Mouse (Mus musculus) kidney, postnatal 0 days (tissue): ENCODE results near the gene Nub1. TPM values are rescaled to one million over a fixed set of nuclear protein-coding genes. Genes with fewer than 3 reads are reported as not detected.
"Not testable (repeated sequence)": the region's sequence is repeated elsewhere in the genome, so short reads cannot be mapped to it uniquely, and the experiment has no call there.

Source experiments
- ATAC-seq: fragments of 200-750 bp; cut with Nextera tagmentation; replicated peaks from 2 replicates; pipeline ENCODE4 v1.8.0; 2017; ENCODE audit warnings: low read depth, moderate number of reproducible peaks, moderate TSS enrichment, moderate library complexity; ENCODE audit not compliant: low FRiP score
- DNase-seq: peaks from one replicate; pipeline ENCODE4 v3.0.0-alpha.2; 2016; ENCODE audit warnings: low spot score
- H3K27ac ChIP-seq: fragments of 300-500 bp; sonication (generic); 2 replicates; pipeline ENCODE4 v1.5.1; 2014; ENCODE audit warnings: mild to moderate bottlenecking
- H3K27me3 ChIP-seq: fragments of 300-500 bp; sonication (generic); 2 replicates; pipeline ENCODE4 v1.6.1; 2014; ENCODE audit warnings: low read length, mixed read lengths; ENCODE audit not compliant: insufficient read depth
- H3K36me3 ChIP-seq: fragments of 300-500 bp; sonication (generic); 2 replicates; pipeline ENCODE4 v1.6.1; 2014; ENCODE audit warnings: low read length, mixed read lengths; ENCODE audit not compliant: insufficient read depth
- H3K4me1 ChIP-seq: fragments of 300-500 bp; sonication (generic); replicated peaks from 2 replicates; pipeline ENCODE4 v1.6.1; 2014; ENCODE audit warnings: antibody characterized with exemption, low read length, mixed read lengths; ENCODE audit not compliant: insufficient read depth
- H3K4me2 ChIP-seq: fragments of 300-500 bp; sonication (generic); 2 replicates; pipeline ENCODE4 v1.6.1; 2014; ENCODE audit warnings: mild to moderate bottlenecking, low read length, moderate library complexity, mixed read lengths
- H3K4me3 ChIP-seq: fragments of 300-500 bp; sonication (generic); replicated peaks from 2 replicates; pipeline ENCODE4 v1.5.1; 2014; ENCODE audit warnings: low read depth, low read length
- H3K9ac ChIP-seq: fragments of 300-500 bp; sonication (generic); 2 replicates; pipeline ENCODE4 v1.6.1; 2014; ENCODE audit warnings: low read depth, low read length
- H3K9me3 ChIP-seq: fragments of 300-500 bp; sonication (generic); replicated peaks from 2 replicates; pipeline ENCODE4 v1.6.1; 2016; ENCODE audit warnings: low read length, inconsistent platforms, mixed read lengths
- CTCF ChIP-seq: IDR thresholded peaks from 2 replicates; pipeline ENCODE4 v1.5.1; 2016; ENCODE audit warnings: antibody characterized with exemption, low read depth, mild to moderate bottlenecking, moderate library complexity
- WGBS: fragments of 180-500 bp; shearing (Covaris S2); extraction: QIAGEN DNeasy Blood & Tissue Kit; methylation state at CpG from one replicate; pipeline ENCODE4 v1.1.7; 2014; 5-methylcytosine and 5-hydroxymethylcytosine counted together
- polyA plus RNA-seq: library from polyadenylated mRNA; unstranded; fragments of >200 nt; fragmentation: Nextera tagmentation; extraction: Ambion mirVana; gene quantifications from 2 replicates; pipeline ENCODE4 v1.2.1, GENCODE M21; 2015

The Nub1 gene
- polyA plus RNA-seq, 1 experiment from 2014 or later, result 35.3 TPM

DNA sequence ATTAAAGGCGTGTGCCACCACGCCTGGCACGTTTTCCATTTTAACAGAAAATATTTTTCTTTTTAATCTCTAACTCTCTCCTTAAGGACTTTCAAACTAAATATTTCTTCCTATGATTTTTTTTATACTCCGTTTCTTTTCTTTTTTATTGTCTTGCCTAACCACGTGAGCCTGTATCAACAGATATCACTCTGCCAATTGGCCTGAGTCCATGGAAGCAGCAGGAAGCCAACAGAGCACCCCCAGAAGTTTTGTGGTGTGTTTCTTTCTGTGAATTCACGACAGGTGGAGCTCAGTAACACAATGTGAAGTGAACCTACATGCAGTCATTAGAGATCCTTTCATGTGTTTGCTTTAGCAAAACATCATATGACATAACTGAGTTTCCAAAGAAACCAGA is 23.9 kb upstream of the Nub1 start:
- 76% methylated on average over 6 of the region's 6 CpGs for WGBS
- DNase-seq, result no peak
- Histone ChIP-seq H3K27me3 (no peaks in the 10 kb centered on the region), H3K9me3 (no peaks in the 10 kb centered on the region), H3K27ac (no peak overlapping the region), H3K4me3 (no peak overlapping the region), H3K4me2 (no peak overlapping the region), H3K36me3 (no peaks in the 10 kb centered on the region), H3K4me1 (no peaks in the 10 kb centered on the region), H3K9ac (no peak overlapping the region)
- TF ChIP-seq CTCF, result no peak
- ATAC-seq, result no peak

DNA sequence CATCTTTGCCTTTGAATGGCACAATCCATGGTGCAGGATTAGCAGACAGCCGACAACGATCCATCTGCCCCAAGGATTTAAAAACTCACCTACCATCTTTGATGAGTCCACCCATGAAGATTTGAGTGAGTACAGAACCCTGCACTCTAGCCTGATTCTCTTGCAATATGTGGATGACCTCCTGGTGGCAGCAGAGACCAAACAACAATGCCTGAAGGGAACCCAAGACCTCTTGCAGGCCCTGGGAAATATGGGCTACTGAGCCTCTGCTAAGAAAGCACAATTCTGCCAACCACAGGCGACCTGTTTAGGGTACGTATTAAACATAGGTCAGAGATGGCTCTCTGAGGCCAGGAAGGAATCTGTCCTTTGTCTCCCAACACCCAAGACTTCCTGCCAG is 11.1 kb upstream of the Nub1 start:
- DNase-seq, result peak; percentile 81
- no peak for ATAC-seq
- H3K36me3 ChIP-seq, result no peaks in the 10 kb centered on the region
- no peaks in the 10 kb centered on the region for H3K27me3 ChIP-seq
- H3K4me1 ChIP-seq, result no peaks in the 10 kb centered on the region
- peak; percentile 94 for TF ChIP-seq CTCF
- H3K4me2 ChIP-seq, result no peak overlapping the region
- H3K9ac ChIP-seq, result no peak overlapping the region
- no peak overlapping the region for H3K27ac ChIP-seq
- WGBS, result 24% methylated on average over 4 of the region's 4 CpGs
- no peaks in the 10 kb centered on the region; the same call in 1 of the 2 replicates for H3K9me3 ChIP-seq
- no peak overlapping the region for H3K4me3 ChIP-seq

DNA sequence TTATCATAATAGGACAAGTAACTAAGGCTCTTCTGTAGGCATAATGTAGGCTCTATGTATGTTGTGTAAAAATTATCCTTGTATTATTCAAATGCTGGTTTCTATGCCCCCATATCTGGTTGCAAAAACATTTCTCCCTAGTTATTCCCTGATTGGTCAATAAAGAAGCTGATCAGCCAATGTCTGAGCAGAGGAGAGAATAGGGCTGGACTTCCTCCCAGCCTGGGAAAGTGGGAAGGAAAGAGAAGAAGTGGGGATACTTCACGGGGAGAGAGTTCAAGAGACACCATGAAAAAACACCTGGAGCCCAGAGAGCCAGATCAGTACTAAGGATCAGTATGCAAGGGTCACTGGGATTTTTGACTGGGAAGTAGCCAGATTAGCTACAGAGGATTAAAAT is 3.9 kb upstream of the Nub1 start:
- Histone ChIP-seq H3K4me3 (no peak overlapping the region), H3K4me2 (no peak overlapping the region), H3K9ac (no peak overlapping the region), H3K27me3 (no peaks in the 10 kb centered on the region), H3K36me3 (no peaks in the 10 kb centered on the region), H3K27ac (no peak overlapping the region), H3K9me3 (no peaks in the 10 kb centered on the region; the same call in 1 of the 2 replicates), H3K4me1 (no peaks in the 10 kb centered on the region)
- DNase-seq (no peak), ATAC-seq (no peak)
- no peak for TF ChIP-seq CTCF
- 50% methylated on average over 1 of the region's 1 CpGs for WGBS

DNA sequence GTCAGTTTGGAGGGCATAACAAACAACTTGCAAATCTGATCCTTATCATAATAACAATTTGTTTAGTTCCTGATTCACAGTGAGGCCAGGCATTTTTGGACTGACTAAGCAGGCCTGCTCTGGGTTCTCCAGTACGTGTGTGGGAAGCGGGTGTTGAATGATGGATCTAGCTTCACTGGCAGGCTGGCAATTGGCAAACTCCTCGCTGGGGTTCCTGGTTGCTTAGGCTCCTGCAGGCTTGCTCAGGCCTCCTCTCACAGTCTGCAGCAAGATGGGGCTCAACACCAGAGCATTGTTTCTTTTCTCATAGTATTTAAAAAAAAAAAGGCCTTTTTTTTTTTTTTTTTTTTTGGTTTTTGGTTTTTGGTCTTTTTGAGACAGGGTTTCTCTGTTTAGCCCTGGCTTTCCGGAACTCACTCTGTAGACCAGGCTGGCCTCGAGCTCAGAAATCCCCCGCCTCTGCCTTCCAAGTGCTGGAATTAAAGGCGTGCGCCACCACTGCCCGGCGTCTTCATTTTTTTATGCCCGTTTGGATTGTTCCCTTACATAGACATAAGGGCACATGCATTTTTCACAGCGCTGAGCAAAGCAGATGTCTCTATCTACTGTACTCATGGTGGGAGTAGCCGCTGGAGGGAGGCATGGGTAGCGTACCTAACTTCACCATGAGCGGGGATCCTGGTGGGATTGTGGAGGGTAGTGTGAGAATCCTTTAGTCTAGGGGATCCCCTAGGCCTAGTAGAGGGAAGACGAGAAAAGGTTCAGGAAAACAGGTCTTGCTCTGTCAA is 560 bp upstream of the Nub1 start:
- 24% methylated on average over 16 of the region's 16 CpGs for WGBS
- peaks cover 6% of the 10 kb centered on the region for H3K36me3 ChIP-seq
- H3K9me3 ChIP-seq, result no peaks in the 10 kb centered on the region
- ATAC-seq (peak; percentile 23), DNase-seq (peak; percentile 62)
- no peaks in the 10 kb centered on the region for H3K27me3 ChIP-seq
- peak overlapping the region; percentile 98 for H3K27ac ChIP-seq
- TF ChIP-seq CTCF, result no peak; the same call in 1 of the 2 replicates
- no peaks in the 10 kb centered on the region for H3K4me1 ChIP-seq
- peak overlapping the region; percentile 29 for H3K4me3 ChIP-seq
- H3K4me2 ChIP-seq, result peak overlapping the region; percentile 65
- H3K9ac ChIP-seq, result peak overlapping the region; percentile 58

DNA sequence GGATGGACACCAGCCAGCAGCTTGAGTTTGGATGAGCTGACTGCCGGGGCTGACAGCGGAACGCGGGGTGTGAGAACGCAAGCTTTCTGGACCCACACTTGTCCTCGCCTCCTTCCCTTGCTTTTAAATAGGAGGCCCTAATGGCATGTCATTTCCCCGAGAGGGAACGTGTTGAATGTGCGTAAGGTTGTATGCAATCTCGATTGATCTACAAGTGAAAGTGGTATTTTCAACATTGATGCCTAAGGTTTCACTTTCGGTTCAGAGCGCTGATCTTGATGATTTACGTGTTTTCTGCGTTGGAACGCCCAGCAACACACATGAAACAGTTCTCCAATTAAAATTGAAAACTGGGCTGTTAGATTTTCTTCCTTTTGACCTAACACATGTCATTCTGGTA is 844 bp downstream of the Nub1 start:
- Histone ChIP-seq H3K36me3 (peaks cover 19% of the 10 kb centered on the region), H3K9me3 (no peaks in the 10 kb centered on the region), H3K4me1 (no peaks in the 10 kb centered on the region), H3K9ac (peak overlapping the region; percentile 93), H3K4me3 (peak overlapping the region; percentile 93), H3K27ac (peak overlapping the region; percentile 98), H3K4me2 (peak overlapping the region; percentile 57), H3K27me3 (no peaks in the 10 kb centered on the region)
- no peak for TF ChIP-seq CTCF
- ATAC-seq (0 out of 2 replicates have a peak, but pooled peaks have one; percentile 0), DNase-seq (peak; percentile 79)
- 0% methylated on average over 15 of the region's 15 CpGs for WGBS

DNA sequence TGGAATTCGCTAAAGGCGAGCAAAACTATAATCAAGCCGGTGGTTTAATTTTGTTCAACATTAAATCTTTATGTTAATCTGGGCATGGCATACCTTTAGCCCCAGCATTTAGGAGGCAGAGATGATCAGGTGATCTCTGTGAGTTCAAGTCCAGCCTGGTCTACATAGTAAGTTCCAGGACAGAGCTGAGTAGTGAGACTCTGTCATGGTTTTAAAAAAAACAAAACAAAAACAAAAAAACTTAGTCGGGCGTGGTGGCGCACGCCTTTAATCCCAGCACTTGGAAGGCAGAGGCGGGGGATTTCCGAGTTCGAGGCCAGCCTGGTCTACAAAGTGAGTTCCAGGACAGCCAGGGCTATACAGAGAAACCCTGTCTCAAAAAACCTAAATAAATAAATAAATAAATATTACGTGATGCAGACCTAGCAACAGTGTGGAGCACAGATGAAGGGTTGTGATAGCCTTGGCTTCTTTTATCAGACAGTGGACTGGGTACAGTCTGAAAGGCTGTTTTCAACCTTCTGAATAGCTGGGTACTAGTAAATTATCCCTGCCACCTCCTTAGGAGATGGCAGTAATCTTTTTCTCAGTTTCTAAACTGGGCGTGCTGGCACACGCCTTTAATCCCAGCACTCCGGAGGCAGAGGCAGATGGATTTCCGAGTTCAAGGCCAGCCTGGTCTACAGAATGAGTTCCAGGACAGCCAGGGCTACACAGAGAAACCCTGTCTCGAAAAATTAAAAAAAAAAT is 1.5 kb downstream of the Nub1 start:
- 71% methylated on average over 16 of the region's 16 CpGs for WGBS
- H3K27me3 ChIP-seq, H3K27ac ChIP-seq, DNase-seq, ATAC-seq, H3K9me3 ChIP-seq, H3K4me1 ChIP-seq: not testable (repeated sequence)
- Histone ChIP-seq H3K4me2 (peak overlapping the region; percentile 57), H3K9ac (peak overlapping the region; percentile 93), H3K36me3 (peaks cover 26% of the 10 kb centered on the region), H3K4me3 (peak overlapping the region; percentile 93; the same call in 1 of the 2 replicates)
